Mouse (Mus musculus) kidney, embryonic 14.5 days (tissue): ENCODE data around the gene Rnf224. TPM values are rescaled to one million over a fixed set of nuclear protein-coding genes. Genes with fewer than 3 reads are reported as not detected.

Experiments
- ATAC-seq: fragments of 200-750 bp; cut with Nextera tagmentation; 2 replicates; pipeline ENCODE4 v1.8.0; 2017; ENCODE audit warnings: moderate number of reproducible peaks, mild to moderate bottlenecking, moderate TSS enrichment, moderate library complexity; ENCODE audit not compliant: low FRiP score, low TSS enrichment
- H3K27ac ChIP-seq: fragments of 300-500 bp; sonication (generic); 2 replicates; pipeline ENCODE4 v1.5.1; 2014; ENCODE audit warnings: low read depth, mild to moderate bottlenecking, low read length, moderate library complexity, mixed read lengths
- H3K27me3 ChIP-seq: fragments of 300-500 bp; sonication (generic); 2 replicates; pipeline ENCODE4 v1.6.1; 2014; ENCODE audit warnings: mild to moderate bottlenecking, low read length; ENCODE audit not compliant: control insufficient read depth, insufficient read depth
- H3K36me3 ChIP-seq: fragments of 300-500 bp; sonication (generic); 2 replicates; pipeline ENCODE4 v1.6.1; 2014; ENCODE audit warnings: low read length, mixed read lengths; ENCODE audit not compliant: control insufficient read depth, insufficient read depth
- H3K4me1 ChIP-seq: fragments of 300-500 bp; sonication (generic); 2 replicates; pipeline ENCODE4 v1.6.1; 2014; ENCODE audit warnings: low read length, mixed read lengths; ENCODE audit not compliant: control insufficient read depth, insufficient read depth
- H3K4me2 ChIP-seq: fragments of 300-500 bp; sonication (generic); replicated peaks from 2 replicates; pipeline ENCODE4 v1.6.1; 2014; ENCODE audit warnings: low read depth, mild to moderate bottlenecking, low read length
- H3K4me3 ChIP-seq: fragments of 300-500 bp; sonication (generic); 2 replicates; pipeline ENCODE4 v1.5.1; 2014; ENCODE audit warnings: mild to moderate bottlenecking, low read length
- H3K9ac ChIP-seq: fragments of 300-500 bp; sonication (generic); 2 replicates; pipeline ENCODE4 v1.6.1; 2014; ENCODE audit warnings: low read depth, mild to moderate bottlenecking, low read length, moderate library complexity
- H3K9me3 ChIP-seq: fragments of 300-500 bp; sonication (generic); 2 replicates; pipeline ENCODE4 v1.6.1; 2016; ENCODE audit warnings: low read length; ENCODE audit not compliant: control insufficient read depth
- WGBS: fragments of 180-500 bp; shearing (Covaris S2); extraction: QIAGEN DNeasy Blood & Tissue Kit; methylation state at CpG from one replicate; pipeline ENCODE4 v1.1.7; 2014; 5-methylcytosine and 5-hydroxymethylcytosine counted together
- polyA plus RNA-seq: library from polyadenylated mRNA; unstranded; fragments of >200 nt; fragmentation: Nextera tagmentation; extraction: Ambion mirVana; gene quantifications from 2 replicates; pipeline ENCODE4 v1.2.1, GENCODE M21; 2014

Rnf224 gene
- polyA plus RNA-seq, 1 experiment from 2014 or later, result 0.39 TPM

DNA sequence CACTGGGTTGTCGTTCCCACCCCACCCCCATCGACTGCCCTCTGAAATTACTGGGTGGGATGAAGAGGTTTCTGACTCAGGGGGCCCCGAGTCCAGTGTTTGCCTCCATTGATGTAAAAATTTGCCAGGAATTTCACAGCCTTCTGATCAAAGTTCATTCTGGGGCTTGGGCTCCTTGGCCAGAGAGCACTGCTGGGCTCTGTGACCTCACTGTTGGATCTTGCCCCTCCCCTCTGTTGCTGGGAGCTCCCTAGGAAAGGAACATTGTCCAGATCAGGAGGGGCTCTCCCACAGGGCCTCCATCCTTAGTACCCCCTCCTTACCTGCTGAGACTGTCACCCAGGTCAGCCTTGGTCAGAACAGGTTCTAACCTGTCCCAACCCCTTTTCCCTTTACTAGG, 22.1 kb downstream of the Rnf224 start, which contains the start of gene Stpg3:
Stpg3 (minus strand) TSS at position 194 of the 400 bp plus-strand sequence.
- 55% methylated on average over 3 of the region's 3 CpGs for WGBS
- H3K9ac ChIP-seq, result no peak within 1 kb of the TSS
- H3K9me3 ChIP-seq, result no peaks in the 10 kb centered on the region
- H3K4me2 ChIP-seq, result no peak within 1 kb of the TSS
- H3K4me3 ChIP-seq, result no peak within 1 kb of the TSS
- no peaks in the 10 kb centered on the region for H3K36me3 ChIP-seq
- no peaks in the 10 kb centered on the region for H3K27me3 ChIP-seq
- H3K4me1 ChIP-seq, result peaks cover 10% of the 10 kb centered on the region
- no peak within 1 kb of the TSS for H3K27ac ChIP-seq
- no peak for ATAC-seq

DNA sequence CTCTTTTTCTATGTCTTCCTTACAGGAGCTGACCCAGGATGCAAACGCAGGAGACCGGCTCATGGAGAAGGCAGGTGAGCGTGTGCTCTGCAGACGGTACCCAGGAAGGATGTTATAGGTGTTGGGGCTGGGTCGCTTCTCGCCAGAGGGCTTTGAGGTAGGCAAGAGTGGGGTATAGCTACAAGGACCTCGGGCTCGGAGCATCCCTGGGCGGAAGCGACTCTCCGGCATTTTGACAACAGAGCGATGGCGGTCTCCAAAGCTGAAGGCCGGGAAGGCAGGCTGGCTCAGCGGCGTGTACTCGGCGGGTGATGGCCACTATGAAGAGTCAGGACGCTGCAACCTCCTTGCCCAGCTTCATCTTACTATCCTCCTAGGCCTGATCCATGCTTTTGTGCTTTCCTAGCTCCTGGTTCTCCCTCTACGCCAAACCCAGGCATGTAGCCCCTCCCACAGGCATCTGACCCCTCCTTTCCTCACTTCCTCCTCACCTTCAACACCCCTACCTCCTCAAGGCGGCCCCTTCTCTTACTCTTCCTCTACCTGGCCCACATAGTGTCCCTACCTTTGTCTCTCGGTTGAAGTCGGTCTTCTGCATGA, 23.2 kb downstream of the Rnf224 start:
- Histone ChIP-seq H3K9me3 (no peaks in the 10 kb centered on the region), H3K9ac (no peak overlapping the region), H3K4me3 (no peak overlapping the region), H3K4me1 (peaks cover 15% of the 10 kb centered on the region), H3K36me3 (peaks cover 7% of the 10 kb centered on the region; the same call in 1 of the 2 replicates), H3K4me2 (no peak overlapping the region), H3K27me3 (no peaks in the 10 kb centered on the region), H3K27ac (no peak overlapping the region)
- ATAC-seq, result no peak
- 62% methylated on average over 23 of the region's 23 CpGs for WGBS

DNA sequence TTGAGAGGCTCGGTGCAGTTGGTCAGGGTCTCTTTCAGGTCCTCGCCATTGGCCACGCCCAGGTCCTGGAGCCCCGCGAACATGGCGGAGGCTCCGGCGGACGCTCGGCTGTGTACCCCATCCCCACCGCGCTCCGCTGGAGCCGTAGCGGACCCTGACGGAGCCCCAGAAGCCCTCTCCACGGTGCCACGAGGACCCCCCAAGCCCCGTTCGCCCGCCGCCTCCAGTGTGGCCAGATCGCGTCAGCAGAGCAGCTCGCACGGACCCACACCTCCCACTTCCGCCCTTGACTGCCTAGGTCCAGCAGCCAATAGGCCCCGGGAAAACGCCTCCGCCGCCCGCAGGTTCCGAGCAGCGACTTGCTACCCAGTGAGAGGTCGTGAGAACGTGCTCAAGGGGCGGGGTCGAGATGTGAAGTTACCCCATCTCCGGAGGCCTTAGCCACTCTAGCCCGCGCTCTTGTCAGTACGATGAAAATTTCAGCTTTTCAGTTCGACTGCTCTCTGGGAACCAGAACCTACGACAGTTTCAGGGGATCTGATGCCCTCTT, 25.4 kb downstream of the Rnf224 start, which contains the start of gene Nelfb:
Nelfb (minus strand) TSS at position 369 of the 550 bp plus-strand sequence.
- WGBS, result under 1% methylated on average over 44 of the region's 44 CpGs
- no peaks in the 10 kb centered on the region for H3K9me3 ChIP-seq
- H3K27me3 ChIP-seq, result no peaks in the 10 kb centered on the region
- ATAC-seq, result peak; percentile 96
- peak within 1 kb of the TSS; percentile 87 for H3K27ac ChIP-seq
- H3K9ac ChIP-seq, result peak within 1 kb of the TSS; percentile 92
- peaks cover 23% of the 10 kb centered on the region for H3K36me3 ChIP-seq
- H3K4me1 ChIP-seq, result peaks cover 15% of the 10 kb centered on the region
- peak within 1 kb of the TSS; percentile 92 for H3K4me3 ChIP-seq
- peak within 1 kb of the TSS; percentile 90 for H3K4me2 ChIP-seq

DNA sequence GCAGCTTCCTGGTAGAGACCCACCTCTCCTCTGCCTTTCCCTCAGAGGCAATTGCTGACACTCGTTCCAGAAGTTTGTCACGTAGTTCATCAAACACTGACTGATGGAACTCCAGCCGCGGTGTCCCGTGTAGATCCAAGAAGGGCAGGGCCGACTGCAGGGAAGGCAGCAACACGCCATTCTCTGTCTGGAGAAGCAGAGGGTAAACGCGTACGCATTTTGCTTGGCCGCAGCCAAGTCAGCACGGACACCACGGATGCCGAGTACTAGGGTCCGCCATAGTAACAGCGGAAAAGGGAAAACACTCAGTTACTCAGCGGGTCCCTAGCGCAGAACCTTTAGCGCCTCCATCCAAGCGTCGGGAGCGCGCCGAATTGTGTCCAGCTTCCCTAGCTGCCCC, 25.9 kb downstream of the Rnf224 start:
- H3K9me3 ChIP-seq, result no peaks in the 10 kb centered on the region
- ATAC-seq, result no peak
- peak overlapping the region; percentile 92 for H3K9ac ChIP-seq
- no peaks in the 10 kb centered on the region for H3K27me3 ChIP-seq
- peak overlapping the region; percentile 87 for H3K27ac ChIP-seq
- peaks cover 28% of the 10 kb centered on the region for H3K36me3 ChIP-seq
- H3K4me2 ChIP-seq, result peak overlapping the region; percentile 90
- H3K4me1 ChIP-seq, result peaks cover 15% of the 10 kb centered on the region
- WGBS, result under 1% methylated on average over 24 of the region's 24 CpGs
- peak overlapping the region; percentile 92 for H3K4me3 ChIP-seq

DNA sequence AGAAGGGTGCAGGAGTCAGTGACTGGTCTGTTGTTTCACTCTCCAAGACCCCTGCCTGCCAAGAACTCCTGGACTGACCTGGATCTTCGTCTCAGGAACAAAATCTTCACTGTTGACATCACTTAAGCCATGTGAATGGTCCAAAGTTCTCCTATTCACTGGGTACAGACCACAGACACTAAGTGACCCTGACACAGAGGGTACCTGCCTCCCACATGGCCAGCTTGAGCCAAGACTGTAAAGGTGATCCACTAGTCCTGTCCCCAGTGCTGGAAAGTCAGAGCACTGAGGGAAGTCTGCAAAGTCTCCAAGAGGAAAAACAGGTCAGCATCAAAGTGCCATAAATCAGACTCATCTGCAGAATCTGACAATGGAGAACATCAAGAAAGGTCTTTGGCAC, 29.0 kb downstream of the Rnf224 start:
- H3K9ac ChIP-seq, result no peak overlapping the region
- H3K9me3 ChIP-seq, result no peaks in the 10 kb centered on the region
- H3K4me2 ChIP-seq, result no peak overlapping the region
- H3K4me1 ChIP-seq, result peaks cover 15% of the 10 kb centered on the region
- peaks cover 59% of the 10 kb centered on the region for H3K36me3 ChIP-seq
- H3K27me3 ChIP-seq, result no peaks in the 10 kb centered on the region
- WGBS, result 83% methylated on average over 1 of the region's 1 CpGs
- H3K4me3 ChIP-seq, result no peak overlapping the region
- no peak overlapping the region for H3K27ac ChIP-seq
- no peak for ATAC-seq

DNA sequence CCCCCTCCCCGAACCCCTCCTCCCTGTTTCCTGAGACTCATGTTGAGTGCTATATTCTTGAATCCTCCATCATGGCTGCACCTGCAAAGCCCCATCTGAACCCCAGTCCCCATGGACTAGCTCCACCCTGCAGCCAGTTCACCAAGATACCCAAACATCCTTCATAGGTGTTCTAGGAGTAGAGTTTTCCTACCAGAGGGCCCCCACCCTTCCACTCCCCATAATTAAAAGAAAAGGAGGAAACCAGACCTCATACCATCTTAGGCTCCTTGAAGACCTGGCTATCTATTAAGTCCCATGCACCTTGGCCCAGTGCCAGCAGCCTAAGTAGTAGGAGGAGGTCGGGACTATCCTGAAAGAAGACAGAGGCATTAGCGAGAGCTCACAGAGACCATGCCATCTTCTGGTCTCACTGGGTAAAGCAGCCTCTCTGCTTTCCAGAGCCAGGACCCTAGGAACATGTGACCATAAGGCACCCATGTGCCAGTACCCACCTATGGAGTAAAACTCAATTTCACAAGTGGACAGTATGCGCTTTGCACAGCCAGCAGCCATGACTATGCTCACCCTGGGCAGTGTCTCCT, 32.9 kb downstream of the Rnf224 start:
- WGBS, result 68% methylated on average over 4 of the region's 4 CpGs
- no peaks in the 10 kb centered on the region for H3K27me3 ChIP-seq
- no peak; the same call in 1 of the 2 replicates for ATAC-seq
- H3K4me3 ChIP-seq, result no peak overlapping the region
- no peak overlapping the region for H3K4me2 ChIP-seq
- no peak overlapping the region for H3K9ac ChIP-seq
- no peaks in the 10 kb centered on the region for H3K4me1 ChIP-seq
- H3K9me3 ChIP-seq, result no peaks in the 10 kb centered on the region
- peaks cover 93% of the 10 kb centered on the region for H3K36me3 ChIP-seq
- H3K27ac ChIP-seq, result no peak overlapping the region

DNA sequence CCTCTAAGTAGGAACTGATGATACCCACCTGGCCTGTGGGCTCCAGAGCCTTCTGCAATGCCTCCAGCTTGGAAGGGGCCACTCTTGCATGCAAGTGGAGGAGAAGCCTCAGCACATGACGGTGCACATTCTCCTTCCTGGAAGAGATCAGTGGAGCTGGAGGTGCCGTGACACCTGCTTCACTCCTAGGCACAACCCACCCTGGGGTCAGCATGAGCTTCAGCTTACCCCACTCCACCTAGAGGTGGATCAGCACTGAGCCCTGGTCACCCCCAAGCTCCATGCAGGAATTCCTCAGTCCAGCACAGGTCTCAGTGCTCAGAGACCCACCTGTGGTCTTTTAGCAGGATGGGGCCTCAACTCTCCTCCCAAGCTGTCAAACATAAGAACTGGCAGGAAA, 36.0 kb downstream of the Rnf224 start:
- WGBS, result 89% methylated on average over 2 of the region's 2 CpGs
- ATAC-seq, result no peak
- Histone ChIP-seq H3K4me1 (no peaks in the 10 kb centered on the region), H3K27ac (no peak overlapping the region), H3K9me3 (no peaks in the 10 kb centered on the region), H3K9ac (no peak overlapping the region), H3K4me3 (no peak overlapping the region), H3K27me3 (no peaks in the 10 kb centered on the region), H3K4me2 (no peak overlapping the region), H3K36me3 (peaks cover 73% of the 10 kb centered on the region)

DNA sequence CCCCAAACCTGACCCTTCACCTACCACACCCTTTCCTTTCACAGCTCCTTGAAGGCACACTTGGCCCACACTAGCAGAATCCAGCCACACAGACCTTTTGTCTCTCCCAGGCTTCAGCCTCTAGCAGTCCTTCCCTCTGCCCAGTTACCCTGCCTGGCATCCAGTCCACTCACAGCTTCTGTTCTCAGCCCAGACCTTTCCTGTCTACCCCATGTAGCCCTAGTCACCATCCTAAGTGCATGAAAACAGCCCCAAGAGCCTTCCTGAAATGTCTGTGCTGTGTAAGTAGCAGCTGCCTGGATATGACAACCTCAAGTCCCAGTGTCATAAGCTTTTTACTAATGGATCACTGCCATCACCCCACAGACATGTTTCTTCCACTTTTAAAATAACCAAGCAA, 38.6 kb downstream of the Rnf224 start:
- peaks cover 4% of the 10 kb centered on the region; the same call in 1 of the 2 replicates for H3K4me1 ChIP-seq
- H3K4me3 ChIP-seq, result no peak overlapping the region
- no peak overlapping the region for H3K4me2 ChIP-seq
- no peak overlapping the region for H3K27ac ChIP-seq
- peaks cover 46% of the 10 kb centered on the region for H3K36me3 ChIP-seq
- H3K9ac ChIP-seq, result no peak overlapping the region
- H3K9me3 ChIP-seq, result no peaks in the 10 kb centered on the region
- ATAC-seq, result no peak
- no peaks in the 10 kb centered on the region for H3K27me3 ChIP-seq

DNA sequence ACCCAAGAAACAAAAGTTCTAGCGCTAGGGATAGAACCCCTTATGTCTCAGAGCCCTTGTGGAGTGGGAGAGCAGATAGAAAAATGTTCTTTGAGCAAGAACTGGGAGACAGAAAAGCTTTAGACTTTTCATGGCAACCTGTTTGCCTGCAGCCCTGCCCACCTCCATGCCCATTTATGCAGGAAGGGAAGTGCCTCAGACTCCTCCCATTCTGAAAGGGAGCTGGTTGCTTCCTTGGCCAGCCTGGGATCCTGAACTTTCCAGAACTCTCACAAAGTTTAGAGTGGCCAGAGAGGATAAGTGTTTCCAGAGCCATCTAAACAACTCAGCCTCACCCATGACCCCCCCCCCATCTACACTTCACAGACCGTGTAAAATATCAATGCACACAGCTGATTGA, 39.4 kb downstream of the Rnf224 start:
- peak overlapping the region; percentile 83 for H3K27ac ChIP-seq
- H3K9ac ChIP-seq, result no peak overlapping the region
- peaks cover 39% of the 10 kb centered on the region for H3K36me3 ChIP-seq
- peaks cover 4% of the 10 kb centered on the region; the same call in 1 of the 2 replicates for H3K4me1 ChIP-seq
- peak overlapping the region; percentile 56 for H3K4me2 ChIP-seq
- H3K27me3 ChIP-seq, result no peaks in the 10 kb centered on the region
- WGBS, result 26% methylated on average over 2 of the region's 2 CpGs
- no peak for ATAC-seq
- H3K4me3 ChIP-seq, result no peak overlapping the region
- no peaks in the 10 kb centered on the region for H3K9me3 ChIP-seq
